Mouse (Mus musculus): Measurements from ENCODE around the gene Epha7.

The Epha7 gene

GRCm38 (mm10) chr4:28899783-28900182, 86.9 kb downstream of the Epha7 start:
- no peak for DNase-seq (ENCODE audit: low spot score)

DNA sequence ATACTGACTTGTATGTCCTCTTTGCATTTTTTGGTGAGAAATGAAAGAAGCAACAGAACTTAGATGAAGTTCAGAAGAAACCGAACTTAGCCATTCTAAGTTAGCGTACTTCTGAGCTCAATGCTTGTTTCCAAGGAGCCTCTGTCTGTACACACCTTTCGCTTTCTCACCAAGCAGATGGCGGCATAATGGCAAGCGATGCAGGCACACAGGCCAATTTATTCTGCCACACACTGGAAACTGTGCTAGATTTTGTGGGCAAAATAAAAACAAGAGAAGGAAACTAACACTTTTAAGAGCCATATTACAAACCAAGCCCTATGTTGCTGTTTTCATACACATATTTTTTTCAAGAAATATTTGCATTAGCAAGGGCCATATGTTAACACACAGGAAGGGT, 88.6 kb downstream of the Epha7 start:
- DNase-seq (ENCODE audit: low spot score) = no peak

DNA sequence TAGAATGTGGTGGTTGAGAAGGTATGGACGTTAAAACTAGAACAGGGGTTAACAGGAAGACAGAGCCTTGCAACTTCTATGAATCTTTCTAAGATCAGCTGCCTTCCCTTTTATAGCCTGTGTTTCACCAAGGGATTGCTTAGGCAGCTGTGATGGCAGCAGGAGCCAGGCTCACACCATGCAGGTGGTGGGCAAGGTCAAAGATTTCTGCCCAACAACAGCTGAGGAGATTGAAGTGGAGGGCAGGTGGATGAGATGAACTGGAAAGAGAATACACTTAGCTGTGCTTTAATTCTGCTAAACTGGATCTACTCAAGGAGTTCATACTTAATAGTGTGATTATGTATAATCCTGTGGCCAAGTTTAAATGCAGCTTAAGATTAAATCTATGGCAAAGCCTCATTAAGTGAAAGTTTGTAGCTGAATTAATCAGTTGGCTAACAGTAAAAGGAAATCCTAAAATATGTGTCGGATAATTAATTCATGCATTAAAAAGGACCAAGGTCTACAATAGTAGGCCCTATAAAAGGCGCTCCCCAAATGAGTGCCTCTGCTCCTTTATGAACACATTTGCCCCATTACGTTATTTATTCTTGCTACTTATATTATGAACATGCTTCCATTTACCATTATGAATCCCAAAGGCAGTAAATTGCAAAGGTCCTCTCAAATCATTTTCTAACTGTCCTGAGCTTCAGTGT, 89.2 kb downstream of the Epha7 start:
- DNase-seq (ENCODE audit: low spot score) = no peak

GRCm38 (mm10) chr4:28906985-28907384, 94.1 kb downstream of the Epha7 start:
- DNase-seq (ENCODE audit: low spot score) = no peak

DNA sequence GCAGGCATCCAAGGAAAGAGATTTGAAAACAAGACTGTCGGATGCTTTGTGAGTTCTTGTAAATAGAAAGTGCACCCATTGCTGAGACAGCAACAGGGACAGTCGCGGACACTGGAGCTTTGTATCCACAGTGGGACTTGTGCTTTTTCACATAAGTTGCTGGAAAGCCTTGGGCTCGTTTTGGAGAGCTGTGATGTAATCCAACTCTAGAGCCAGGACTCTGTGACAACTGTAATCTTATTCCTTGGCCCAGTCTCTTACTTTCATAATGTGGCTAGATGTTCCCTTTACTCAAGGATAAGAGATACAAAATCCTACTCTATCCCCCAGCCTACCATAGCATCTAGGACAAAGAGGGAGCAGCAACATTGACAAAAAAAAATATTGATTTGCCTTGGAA, 97.2 kb downstream of the Epha7 start:
- no peak for DNase-seq (ENCODE audit: low spot score)

DNA sequence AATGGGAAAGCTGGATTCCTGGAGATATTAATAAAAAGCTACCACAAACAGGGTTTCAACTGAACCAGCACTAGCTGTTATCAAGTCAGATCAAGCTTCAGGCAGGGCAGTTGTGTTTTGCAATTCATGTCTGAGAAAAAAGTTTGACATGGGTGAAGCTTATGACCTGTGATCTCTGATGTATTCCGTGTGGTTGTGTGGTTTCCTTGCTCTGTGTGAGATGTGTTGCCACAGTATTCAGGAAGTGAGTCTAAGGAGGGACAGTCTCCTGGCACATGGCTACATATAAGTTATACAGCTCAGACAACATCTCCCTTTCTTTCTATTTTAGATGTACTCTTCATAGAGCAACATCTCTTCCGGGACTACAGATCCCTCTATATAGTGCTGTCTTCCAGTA, 99.1 kb downstream of the Epha7 start:
- no peak for DNase-seq (ENCODE audit: low spot score)

GRCm38 (mm10) chr4:28913613-28914012, 100.7 kb downstream of the Epha7 start:
- DNase-seq (ENCODE audit: low spot score) = no peak

DNA sequence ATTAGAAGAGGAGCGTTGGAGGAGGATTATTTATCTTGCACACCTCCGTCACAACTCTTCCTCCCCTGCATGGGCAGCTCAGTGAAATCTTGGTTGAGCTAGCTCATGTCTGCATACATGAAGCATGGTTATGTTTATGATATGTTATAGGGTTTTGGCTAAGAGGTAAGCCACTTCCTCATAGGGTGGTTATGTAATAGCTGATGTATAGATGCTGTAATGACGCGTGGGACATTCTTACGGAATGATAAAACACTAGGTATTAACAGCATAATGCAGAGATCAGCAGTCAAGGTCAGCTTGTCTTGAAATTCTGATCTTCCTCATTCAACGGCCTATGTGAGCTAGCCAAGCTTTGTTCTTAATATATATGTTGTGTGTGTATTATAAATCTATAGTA, 107.7 kb downstream of the Epha7 start:
- DNase-seq (ENCODE audit: low spot score) = no peak

DNA sequence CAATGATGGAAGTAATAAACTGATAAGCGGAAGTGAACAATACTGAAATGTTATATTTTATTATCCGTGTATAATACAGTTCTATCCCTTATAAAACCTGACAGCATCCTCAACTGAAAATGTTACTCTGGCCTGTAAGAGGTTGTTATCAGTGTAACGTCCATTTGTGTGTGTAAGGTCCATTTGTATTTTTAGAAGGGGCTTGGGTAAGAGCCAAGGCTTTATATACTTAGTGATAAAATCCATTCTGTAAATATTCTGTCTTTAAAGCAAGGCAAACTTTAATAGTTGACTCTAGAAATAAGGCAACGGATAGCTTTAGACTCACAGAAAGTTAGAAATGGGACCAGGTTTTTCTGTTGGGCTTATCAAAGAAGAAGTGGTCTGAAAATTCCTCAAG, 113.1 kb downstream of the Epha7 start:
- no peak for DNase-seq (ENCODE audit: low spot score)

- no peak for DNase-seq (ENCODE audit: low spot score)
These were observed 120.5 kb downstream of the Epha7 start for GRCm38 (mm10) chr4:28933431-28933830.

DNA sequence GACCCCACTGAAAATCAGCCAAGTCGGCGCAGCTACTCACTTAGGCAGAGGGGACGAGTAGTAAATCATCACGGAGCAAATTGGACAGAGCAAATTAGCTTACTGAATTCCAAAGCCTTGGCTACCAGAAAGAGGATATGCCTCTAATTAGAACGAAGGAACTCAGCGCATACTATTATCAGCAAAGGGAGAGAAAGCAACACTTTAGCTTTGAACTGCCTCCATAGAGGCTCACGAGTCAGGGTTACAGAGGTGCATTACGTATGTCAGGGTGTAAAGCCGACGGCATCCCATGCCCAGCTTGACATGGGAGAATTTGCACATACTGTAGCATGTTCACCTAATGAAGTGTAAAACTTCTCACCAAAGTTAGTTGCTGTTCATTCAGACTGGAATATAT, 121.9 kb downstream of the Epha7 start:
- DNase-seq (ENCODE audit: low spot score) = no peak

GRCm38 (mm10) chr4:28935567-28935966, 122.6 kb downstream of the Epha7 start:
- no peak for DNase-seq (ENCODE audit: low spot score)

- no peak for DNase-seq (ENCODE audit: low spot score)
These were observed 127.8 kb downstream of the Epha7 start for GRCm38 (mm10) chr4:28940710-28941109.

- DNase-seq (ENCODE audit: low spot score) = no peak
These were observed 131.3 kb downstream of the Epha7 start for GRCm38 (mm10) chr4:28944237-28944636.

DNA sequence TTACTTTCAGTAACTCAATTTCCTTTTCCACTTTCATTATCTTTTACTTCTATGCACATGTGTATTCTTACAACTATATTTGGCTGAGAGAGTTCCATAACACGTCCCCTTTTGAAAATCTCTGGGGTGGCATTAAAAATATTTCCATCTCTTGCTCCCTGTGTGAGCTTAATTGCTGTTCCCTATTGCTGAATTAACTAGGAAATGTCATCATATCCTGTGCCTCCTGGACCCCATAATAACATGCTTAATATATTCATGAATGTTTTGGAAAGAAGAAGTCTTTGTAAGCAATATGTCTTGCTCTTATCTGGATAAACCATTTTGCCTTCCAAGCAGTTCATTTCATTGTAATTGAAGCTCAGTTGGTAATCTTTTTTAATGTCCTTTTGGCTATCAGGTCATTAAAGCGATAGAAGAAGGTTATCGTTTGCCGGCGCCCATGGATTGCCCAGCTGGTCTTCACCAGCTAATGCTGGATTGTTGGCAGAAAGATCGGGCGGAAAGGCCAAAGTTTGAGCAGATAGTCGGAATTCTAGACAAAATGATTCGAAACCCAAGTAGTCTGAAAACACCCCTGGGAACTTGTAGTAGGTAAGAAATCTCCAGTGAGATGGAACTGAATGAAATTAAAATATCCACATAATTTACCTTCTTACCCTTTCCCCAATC, 148.1 kb downstream of the Epha7 start:
- no peak for DNase-seq (ENCODE audit: low spot score)

- no peak for DNase-seq (ENCODE audit: low spot score)
These were observed 154.8 kb downstream of the Epha7 start for GRCm38 (mm10) chr4:28967584-28968315.

GRCm38 (mm10) chr4:28998462-28999286, 185.7 kb downstream of the Epha7 start:
- DNase-seq (ENCODE audit: low spot score) = no peak

DNA sequence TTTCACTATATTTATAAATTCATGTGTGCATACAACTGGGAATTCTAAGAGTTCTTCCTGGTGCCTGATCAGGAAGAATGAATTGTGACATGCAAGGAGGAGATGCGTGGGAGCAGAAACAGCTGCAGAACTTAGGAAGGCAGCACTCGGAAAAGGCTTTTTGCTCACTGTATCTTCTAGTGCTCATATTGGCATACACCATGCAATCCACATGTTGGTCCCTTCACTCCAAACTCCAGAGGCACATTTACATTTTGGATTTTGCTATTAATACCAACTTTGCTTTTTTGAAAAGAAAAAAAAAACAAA, 186.3 kb downstream of the Epha7 start:
- no peak for DNase-seq (ENCODE audit: low spot score)

- DNase-seq (ENCODE audit: low spot score) = no peak
These were observed 197.4 kb downstream of the Epha7 start for GRCm38 (mm10) chr4:29010333-29010732.
